Mouse (Mus musculus): Measurements from ENCODE around the gene Sh2b3. TPM values are rescaled to one million over a fixed set of nuclear protein-coding genes. Genes with fewer than 3 reads are reported as not detected.
"Not testable (repeated sequence)": the region's sequence is repeated elsewhere in the genome, so short reads cannot be mapped to it uniquely, and the experiment has no call there.

The Sh2b3 gene
- polyA plus RNA-seq, 1 experiment from 2014 or later: 7.9 TPM

GRCm38 (mm10) chr5:121848743-121849142, 11.3 kb upstream of the Sh2b3 start, which contains the start of gene Pheta1:
Gene Pheta1, plus strand, starts transcription at chr5:121848984.
- Histone ChIP-seq H3K4me1 (replicated peaks; ENCODE audit: control insufficient read depth, insufficient read depth) (peaks cover 4% of the 10 kb centered on the region), H3K4me2 (replicated peaks; ENCODE audit: low read depth) (peak within 1 kb of the TSS; percentile 74), H3K9me3 (ENCODE audit: control insufficient read depth, low read length) (no peaks in the 10 kb centered on the region), H3K36me3 (ENCODE audit: control insufficient read depth, insufficient read depth, low read length) (peaks cover 4% of the 10 kb centered on the region; the same call in 1 of the 2 replicates), H3K9ac (ENCODE audit: low read length) (peak within 1 kb of the TSS; percentile 83), H3K27me3 (ENCODE audit: control insufficient read depth, insufficient read depth, low read length) (no peaks in the 10 kb centered on the region), H3K27ac (replicated peaks) (peak within 1 kb of the TSS; percentile 87), H3K4me3 (ENCODE audit: low read depth, low read length) (peak within 1 kb of the TSS; percentile 90)
- ATAC-seq (ENCODE audit: low FRiP score, low TSS enrichment) (peak; percentile 84), DNase-seq (ENCODE audit: low spot score) (peak; percentile 96)
- TF ChIP-seq CTCF (IDR thresholded peaks at IDR 0.05; ENCODE audit: low read depth): no peak
- TF ChIP-seq EP300 (optimal IDR thresholded peaks at IDR 0.05): peak; percentile 53
- WGBS: under 1% methylated on average over 32 of the region's 42 CpGs

DNA sequence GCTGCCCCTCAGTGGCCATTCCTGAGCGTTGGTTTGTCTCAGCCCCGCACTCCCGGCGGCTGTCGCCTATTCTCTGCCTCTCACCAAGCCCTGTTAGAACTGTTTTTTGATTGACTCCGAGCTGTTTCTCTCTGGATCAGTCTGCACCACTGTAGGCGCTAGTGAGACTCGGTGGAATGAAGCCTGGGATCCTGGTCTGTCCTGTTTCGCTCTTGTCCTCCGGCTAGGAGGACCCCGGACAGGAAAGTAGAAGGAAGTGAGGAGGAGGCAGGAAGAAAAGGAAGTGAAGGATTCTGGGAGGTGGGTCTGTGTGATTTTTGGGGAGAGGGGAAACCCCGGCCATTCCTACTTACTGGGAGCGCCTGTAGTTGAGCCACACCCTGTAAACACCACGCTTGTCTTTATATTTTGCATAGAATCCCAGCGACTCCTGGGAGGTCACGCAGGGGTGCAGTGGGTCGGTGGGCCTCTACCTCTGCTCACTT, 10.6 kb upstream of the Sh2b3 start:
- 0% methylated on average over 17 of the region's 17 CpGs for WGBS
- peak overlapping the region; percentile 83 for H3K9ac ChIP-seq (ENCODE audit: low read length)
- peak overlapping the region; percentile 87 for H3K27ac ChIP-seq (replicated peaks)
- peak; percentile 9; the same call in 1 of the 2 replicates for ATAC-seq (ENCODE audit: low FRiP score, low TSS enrichment)
- H3K4me3 ChIP-seq (ENCODE audit: low read depth, low read length): peak overlapping the region; percentile 90
- H3K36me3 ChIP-seq (ENCODE audit: control insufficient read depth, insufficient read depth, low read length): peaks cover under 1% of the 10 kb centered on the region; the same call in 1 of the 2 replicates
- H3K9me3 ChIP-seq (ENCODE audit: control insufficient read depth, low read length): no peaks in the 10 kb centered on the region
- peak overlapping the region; percentile 74 for H3K4me2 ChIP-seq (replicated peaks; ENCODE audit: low read depth)
- peaks cover 6% of the 10 kb centered on the region for H3K4me1 ChIP-seq (replicated peaks; ENCODE audit: control insufficient read depth, insufficient read depth)
- no peaks in the 10 kb centered on the region for H3K27me3 ChIP-seq (ENCODE audit: control insufficient read depth, insufficient read depth, low read length)
- no peak for TF ChIP-seq EP300 (optimal IDR thresholded peaks at IDR 0.05)
- peak; percentile 60 for TF ChIP-seq CTCF (IDR thresholded peaks at IDR 0.05; ENCODE audit: low read depth)
- peak; percentile 65 for DNase-seq (ENCODE audit: low spot score)

DNA sequence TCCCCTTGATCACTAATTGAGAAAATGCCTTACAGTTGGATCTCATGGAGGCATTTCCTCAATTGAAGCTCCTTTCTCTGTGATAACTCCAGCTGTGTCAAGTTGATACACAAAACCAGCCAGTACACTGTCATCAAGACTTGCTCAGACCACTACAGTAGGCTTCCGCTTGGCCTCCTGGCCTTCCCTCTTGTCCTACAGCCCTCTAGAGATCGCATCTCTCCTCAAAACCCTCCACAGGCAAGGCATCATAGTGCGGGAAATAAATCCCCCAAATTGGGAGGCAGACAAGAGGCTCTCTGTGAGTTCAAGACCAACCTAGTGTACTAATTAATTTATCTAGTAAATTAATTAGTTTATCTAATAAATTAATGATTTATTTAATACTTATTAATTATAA, 9.8 kb upstream of the Sh2b3 start:
- DNase-seq (ENCODE audit: low spot score); ATAC-seq (ENCODE audit: low FRiP score, low TSS enrichment); H3K9ac ChIP-seq (ENCODE audit: low read length); H3K36me3 ChIP-seq (ENCODE audit: control insufficient read depth, insufficient read depth, low read length); H3K27ac ChIP-seq (replicated peaks); H3K4me3 ChIP-seq (ENCODE audit: low read depth, low read length); H3K4me2 ChIP-seq (replicated peaks; ENCODE audit: low read depth); H3K4me1 ChIP-seq (replicated peaks; ENCODE audit: control insufficient read depth, insufficient read depth); H3K9me3 ChIP-seq (ENCODE audit: control insufficient read depth, low read length); H3K27me3 ChIP-seq (ENCODE audit: control insufficient read depth, insufficient read depth, low read length): not testable (repeated sequence)
- WGBS: 83% methylated on average over 3 of the region's 3 CpGs

DNA sequence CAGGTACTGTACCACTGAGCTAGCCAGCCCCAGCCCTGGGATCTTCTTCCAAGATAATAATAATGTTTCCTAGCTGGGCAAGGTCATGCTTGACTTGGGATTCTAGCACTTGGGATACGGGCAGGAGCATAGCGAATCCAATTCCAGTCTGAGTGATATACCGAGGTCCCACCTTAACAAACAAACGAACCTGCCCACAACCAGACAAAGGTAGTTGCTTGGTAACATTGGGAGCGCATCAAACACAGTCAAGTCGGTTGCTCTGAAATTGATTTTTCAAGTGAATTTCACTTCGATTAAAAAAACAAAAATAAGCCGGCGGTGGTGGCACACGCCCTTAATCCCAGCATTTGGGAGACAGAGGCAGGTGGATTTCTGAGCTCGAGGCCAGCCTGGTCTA, 8.9 kb upstream of the Sh2b3 start:
- no peaks in the 10 kb centered on the region for H3K27me3 ChIP-seq (ENCODE audit: control insufficient read depth, insufficient read depth, low read length)
- H3K27ac ChIP-seq (replicated peaks): no peak overlapping the region
- no peaks in the 10 kb centered on the region for H3K9me3 ChIP-seq (ENCODE audit: control insufficient read depth, low read length)
- 68% methylated on average over 11 of the region's 11 CpGs for WGBS
- no peak overlapping the region for H3K4me3 ChIP-seq (ENCODE audit: low read depth, low read length)
- ATAC-seq (ENCODE audit: low FRiP score, low TSS enrichment) (no peak), DNase-seq (ENCODE audit: low spot score) (no peak)
- TF ChIP-seq EP300 (optimal IDR thresholded peaks at IDR 0.05) (no peak), CTCF (IDR thresholded peaks at IDR 0.05; ENCODE audit: low read depth) (no peak)
- H3K36me3 ChIP-seq (ENCODE audit: control insufficient read depth, insufficient read depth, low read length): no peaks in the 10 kb centered on the region
- no peak overlapping the region for H3K9ac ChIP-seq (ENCODE audit: low read length)
- no peak overlapping the region for H3K4me2 ChIP-seq (replicated peaks; ENCODE audit: low read depth)
- H3K4me1 ChIP-seq (replicated peaks; ENCODE audit: control insufficient read depth, insufficient read depth): peaks cover 7% of the 10 kb centered on the region

DNA sequence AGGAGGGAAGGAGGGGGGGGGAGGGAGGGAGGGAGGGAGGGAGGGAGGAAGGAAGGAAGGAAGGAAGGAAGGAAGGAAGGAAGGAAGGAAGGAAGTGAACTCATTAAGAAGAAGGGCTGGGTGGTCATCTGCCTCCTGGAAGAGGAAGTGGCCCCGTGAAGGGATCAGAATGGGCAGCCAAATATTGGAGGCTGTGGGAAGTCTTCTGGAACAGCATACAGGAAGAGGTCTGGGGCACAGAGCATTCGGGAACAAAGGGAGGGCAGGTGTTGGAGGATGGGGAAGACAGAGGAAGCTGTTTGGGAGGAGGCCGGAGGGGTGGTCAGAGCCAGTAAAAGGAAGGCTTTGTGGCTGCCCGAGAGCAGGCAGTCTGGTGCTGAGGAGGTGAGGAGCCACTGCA, 7.9 kb upstream of the Sh2b3 start:
- ATAC-seq (ENCODE audit: low FRiP score, low TSS enrichment) (no peak), DNase-seq (ENCODE audit: low spot score) (no peak)
- 33% methylated on average over 4 of the region's 4 CpGs for WGBS
- Histone ChIP-seq H3K9me3 (ENCODE audit: control insufficient read depth, low read length) (no peaks in the 10 kb centered on the region), H3K4me3 (ENCODE audit: low read depth, low read length) (no peak overlapping the region), H3K4me2 (replicated peaks; ENCODE audit: low read depth) (no peak overlapping the region), H3K4me1 (replicated peaks; ENCODE audit: control insufficient read depth, insufficient read depth) (peaks cover 7% of the 10 kb centered on the region), H3K9ac (ENCODE audit: low read length) (no peak overlapping the region), H3K27ac (replicated peaks) (no peak overlapping the region), H3K27me3 (ENCODE audit: control insufficient read depth, insufficient read depth, low read length) (no peaks in the 10 kb centered on the region), H3K36me3 (ENCODE audit: control insufficient read depth, insufficient read depth, low read length) (no peaks in the 10 kb centered on the region)
- TF ChIP-seq EP300 (optimal IDR thresholded peaks at IDR 0.05) (no peak), CTCF (IDR thresholded peaks at IDR 0.05; ENCODE audit: low read depth) (no peak)

DNA sequence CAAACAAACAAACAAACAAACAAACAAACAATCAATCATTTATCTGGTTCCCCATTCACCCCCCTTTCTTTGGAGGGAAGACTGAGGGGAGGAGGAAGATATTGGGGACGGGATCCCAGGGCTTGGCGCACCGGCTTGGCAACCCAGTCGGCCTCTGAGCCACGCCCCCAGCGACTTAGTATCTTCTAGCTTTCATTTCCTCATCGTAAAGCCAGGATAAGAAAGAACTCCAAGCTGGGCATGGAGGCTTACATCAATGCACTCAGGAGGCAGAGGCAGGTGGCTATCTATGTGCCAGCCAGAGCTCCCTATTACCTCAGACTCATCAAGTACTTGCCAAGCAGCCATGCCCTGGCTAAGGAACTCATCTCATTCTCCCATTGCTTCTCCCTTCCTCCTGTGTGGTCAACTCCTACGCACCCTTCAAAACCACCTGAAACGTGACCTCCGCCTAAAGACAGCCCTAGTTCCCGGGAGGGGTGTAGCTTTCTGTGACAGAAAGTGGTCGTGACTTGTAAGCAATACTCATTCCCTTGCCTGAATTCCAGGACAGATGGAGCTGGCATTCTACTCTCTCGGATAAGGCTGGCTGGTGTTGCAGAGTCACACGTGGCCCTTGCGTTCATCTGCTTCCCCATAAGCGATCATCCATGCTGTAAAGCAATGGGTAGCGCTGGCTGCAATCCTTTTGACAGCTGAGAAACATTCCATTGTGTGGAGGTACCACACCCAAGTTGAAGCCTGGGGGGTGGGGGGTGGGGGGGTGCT, 5.9 kb upstream of the Sh2b3 start:
- Histone ChIP-seq H3K36me3 (ENCODE audit: control insufficient read depth, insufficient read depth, low read length) (no peaks in the 10 kb centered on the region), H3K4me2 (replicated peaks; ENCODE audit: low read depth) (peak overlapping the region; percentile 88), H3K9ac (ENCODE audit: low read length) (no peak overlapping the region; the same call in 1 of the 2 replicates), H3K4me1 (replicated peaks; ENCODE audit: control insufficient read depth, insufficient read depth) (peaks cover 3% of the 10 kb centered on the region), H3K27me3 (ENCODE audit: control insufficient read depth, insufficient read depth, low read length) (no peaks in the 10 kb centered on the region), H3K4me3 (ENCODE audit: low read depth, low read length) (peak overlapping the region; percentile 48), H3K27ac (replicated peaks) (no peak overlapping the region), H3K9me3 (ENCODE audit: control insufficient read depth, low read length) (no peaks in the 10 kb centered on the region)
- ATAC-seq (ENCODE audit: low FRiP score, low TSS enrichment) (peak; percentile 22; the same call in 1 of the 2 replicates), DNase-seq (ENCODE audit: low spot score) (peak; percentile 57)
- WGBS: 11% methylated on average over 17 of the region's 17 CpGs
- TF ChIP-seq EP300 (optimal IDR thresholded peaks at IDR 0.05) (no peak), CTCF (IDR thresholded peaks at IDR 0.05; ENCODE audit: low read depth) (no peak)
